In genomic region chr14:32597232-32598231, GRCm38 (mm10) we compare ENCODE assay signal across 7 mouse cellular contexts. TPM values are rescaled to one million over a fixed set of nuclear protein-coding genes. Genes with fewer than 3 reads are reported as not detected.
DNase-seq lines count a peak whose midpoint lies in the region; ATAC-seq and TF ChIP-seq lines count a peak whose summit lies in the region.

No protein-coding gene starts in this region.

- H3K36me3 ChIP-seq in liver, embryonic 12.5 days = no peaks in the 10 kb centered on the region
- no peaks in the 10 kb centered on the region for H3K36me3 ChIP-seq in testis, adult 2 months (ENCODE audit: control insufficient read depth, insufficient read depth, low read length)

- H3K4me3 ChIP-seq in gastrocnemius, adult 2 months = peak overlapping the region; percentile 48
- no peak overlapping the region for H3K4me3 ChIP-seq in liver, embryonic 12.5 days
- H3K4me3 ChIP-seq in testis, adult 2 months (ENCODE audit: control insufficient read depth, low read depth, low read length) = peak overlapping the region; percentile 28

- no peak for TF ChIP-seq CTCF in gastrocnemius, adult 2 months (IDR thresholded peaks at IDR 0.05)
- no peak for TF ChIP-seq CTCF in testis, adult 2 months (IDR thresholded peaks at IDR 0.05; ENCODE audit: control insufficient read depth, insufficient read depth, insufficient replicate concordance, low read depth, low read length)

- intact Hi-C loops in gastrocnemius, adult 2 months (cut with DNase I) = no loop called here

- peak; percentile 27 for DNase-seq in MN1 (ENCODE audit: low spot score)
- DNase-seq in adrenal gland, postnatal 25 days = peak; percentile 83
- DNase-seq in gastrocnemius, adult 2 months = peak; percentile 76
- DNase-seq in induced T-regulatory cell, adult 2 months (ENCODE audit: low read depth) = peak; percentile 58
- DNase-seq in neural tube, embryonic 10.5 days (ENCODE audit: extremely low spot score, low spot score) = peak; percentile 86

- H3K27me3 ChIP-seq in liver, embryonic 12.5 days (replicated peaks) = peaks cover 95% of the 10 kb centered on the region
- peaks cover 3% of the 10 kb centered on the region; the same call in 1 of the 2 replicates for H3K27me3 ChIP-seq in testis, adult 2 months (ENCODE audit: control insufficient read depth, insufficient read depth, low read length)

- peak overlapping the region; percentile 31 for H3K4me2 ChIP-seq in liver, embryonic 12.5 days

- 2% methylated on average over 78 of the region's 78 CpGs for WGBS in liver, embryonic 12.5 days (ENCODE audit: insufficient replicate concordance)

- no peak for ATAC-seq in liver, embryonic 12.5 days

- H3K9me3 ChIP-seq in liver, embryonic 12.5 days (replicated peaks) = no peaks in the 10 kb centered on the region

- no peak overlapping the region for H3K27ac ChIP-seq in gastrocnemius, adult 2 months
- no peak overlapping the region for H3K27ac ChIP-seq in liver, embryonic 12.5 days
- H3K27ac ChIP-seq in testis, adult 2 months (ENCODE audit: control insufficient read depth, insufficient read depth, low read depth, low read length) = no peak overlapping the region

- H3K4me1 ChIP-seq in liver, embryonic 12.5 days = peaks cover 7% of the 10 kb centered on the region; the same call in 1 of the 2 replicates
- H3K4me1 ChIP-seq in testis, adult 2 months (ENCODE audit: control insufficient read depth, insufficient read depth, low read length) = peaks cover 15% of the 10 kb centered on the region

- H3K9ac ChIP-seq in liver, embryonic 12.5 days = no peak overlapping the region

- TF ChIP-seq POLR2A in testis, adult 2 months (IDR thresholded peaks at IDR 0.05; ENCODE audit: control insufficient read depth, low read depth, low read length) = no peak

RNA-seq across cellular contexts. Expression of gene Prrxl1, which starts 1.7 kb away (rescaled TPM):
- total RNA-seq in adrenal gland, postnatal 25 days (2021) = 1.1 and 2.2 TPM in 2 replicates
- total RNA-seq in gastrocnemius, adult 2 months (2021) = not detected
- polyA plus RNA-seq in liver, embryonic 12.5 days (2016; fragmentation: Nextera tagmentation; extraction: Ambion mirVana) = not detected in 2 replicates
- not detected in 2 replicates for polyA plus RNA-seq in testis, adult 2 months (2012; rRNA removed)

Comparison
In these comparisons a context has a peak if more than half of its experiments do, and no peak if none do; other contexts are left out.
1. DNase-seq: peak in every context shown above with its lines; median percentile 86 in neural tube, embryonic 10.5 days; 83 in adrenal gland, postnatal 25 days; 76 in gastrocnemius, adult 2 months; 58 in induced T-regulatory cell, adult 2 months; 27 in MN1.